Mouse (Mus musculus) bone marrow, adult 2 months (tissue): ENCODE data around the gene Ptch1. TPM values are rescaled to one million over a fixed set of nuclear protein-coding genes. Genes with fewer than 3 reads are reported as not detected.

Experiments
- H3K27ac ChIP-seq: fragments of 200-500 bp; 2 replicates; pipeline ENCODE4 v1.5.1; 2012; ENCODE audit warnings: low read depth, mild to moderate bottlenecking, control low read depth, inconsistent platforms, low read length; ENCODE audit not compliant: control insufficient read depth, poor library complexity, insufficient read depth
- H3K4me1 ChIP-seq: fragments of 200-500 bp; 2 replicates; pipeline ENCODE4 v1.6.1; 2011; ENCODE audit warnings: low read length; ENCODE audit not compliant: control insufficient read depth, insufficient read depth
- H3K4me3 ChIP-seq: fragments of 200-500 bp; replicated peaks from 2 replicates; pipeline ENCODE3; 2011; ENCODE audit warnings: mild to moderate bottlenecking, low read depth, low read length, control low read depth; ENCODE audit not compliant: control insufficient read depth
- CTCF ChIP-seq: fragments of 200-500 bp; IDR thresholded peaks from 2 replicates; pipeline ENCODE4 v1.5.1; 2011; ENCODE audit warnings: low read length, control low read depth; ENCODE audit not compliant: control insufficient read depth, insufficient read depth
- POLR2A ChIP-seq: fragments of 200-500 bp; IDR thresholded peaks from 2 replicates; pipeline ENCODE4 v1.6.1; 2011; ENCODE audit warnings: low read depth, mild to moderate bottlenecking, control low read depth, low read length, borderline replicate concordance; ENCODE audit not compliant: control insufficient read depth
- WGBS: fragments of 180-500 bp; shearing (Covaris S2); methylation state at CpG from one replicate; pipeline ENCODE4 v1.1.7; 2018; 5-methylcytosine and 5-hydroxymethylcytosine counted together
- polyA plus RNA-seq: library from polyadenylated mRNA; stranded (reverse); fragments of >200 nt; gene quantifications from 2 replicates; pipeline ENCODE4 v1.2.4, GENCODE M21; 2011; ENCODE audit warnings: low replicate concordance; ENCODE audit not compliant: missing spikeins, insufficient read depth, insufficient read length

Ptch1 gene
- polyA plus RNA-seq, 1 experiment, result 3.4 TPM

- H3K27ac ChIP-seq, result no peak overlapping the region
- no peak for TF ChIP-seq POLR2A
- TF ChIP-seq CTCF, result no peak
- WGBS, result 84% methylated on average over 7 of the region's 7 CpGs
- no peaks in the 10 kb centered on the region for H3K4me1 ChIP-seq
- no peak overlapping the region for H3K4me3 ChIP-seq
These were observed 28.1 kb downstream of the Ptch1 start for GRCm38 (mm10) chr13:63545291-63545690.

GRCm38 (mm10) chr13:63544967-63545253, 28.5 kb downstream of the Ptch1 start:
- no peaks in the 10 kb centered on the region for H3K4me1 ChIP-seq
- no peak overlapping the region for H3K4me3 ChIP-seq
- TF ChIP-seq POLR2A (no peak), CTCF (no peak)
- WGBS, result 91% methylated on average over 5 of the region's 5 CpGs
- no peak overlapping the region for H3K27ac ChIP-seq

GRCm38 (mm10) chr13:63544119-63544966, 29.1 kb downstream of the Ptch1 start:
- no peaks in the 10 kb centered on the region for H3K4me1 ChIP-seq
- H3K4me3 ChIP-seq, result no peak overlapping the region
- H3K27ac ChIP-seq, result no peak overlapping the region
- 88% methylated on average over 13 of the region's 13 CpGs for WGBS
- TF ChIP-seq POLR2A (no peak), CTCF (no peak)

GRCm38 (mm10) chr13:63543459-63543858, 29.9 kb downstream of the Ptch1 start:
- H3K27ac ChIP-seq, result no peak overlapping the region
- no peak for TF ChIP-seq POLR2A
- TF ChIP-seq CTCF, result no peak
- WGBS, result 86% methylated on average over 6 of the region's 6 CpGs
- no peaks in the 10 kb centered on the region for H3K4me1 ChIP-seq
- no peak overlapping the region for H3K4me3 ChIP-seq

- 84% methylated on average over 3 of the region's 3 CpGs for WGBS
- no peak overlapping the region for H3K27ac ChIP-seq
- no peak for TF ChIP-seq CTCF
- no peak for TF ChIP-seq POLR2A
- H3K4me3 ChIP-seq, result no peak overlapping the region
- no peaks in the 10 kb centered on the region for H3K4me1 ChIP-seq
These were observed 30.5 kb downstream of the Ptch1 start for GRCm38 (mm10) chr13:63542796-63543384.

- no peak for TF ChIP-seq CTCF
- TF ChIP-seq POLR2A, result no peak
- Histone ChIP-seq H3K27ac (no peak overlapping the region), H3K4me1 (no peaks in the 10 kb centered on the region), H3K4me3 (no peak overlapping the region)
These were observed 31.9 kb downstream of the Ptch1 start for GRCm38 (mm10) chr13:63541510-63541909.

- no peak overlapping the region for H3K27ac ChIP-seq
- no peak overlapping the region for H3K4me3 ChIP-seq
- no peaks in the 10 kb centered on the region for H3K4me1 ChIP-seq
- 83% methylated on average over 12 of the region's 12 CpGs for WGBS
- TF ChIP-seq POLR2A, result no peak
- no peak for TF ChIP-seq CTCF
These were observed 32.8 kb downstream of the Ptch1 start for GRCm38 (mm10) chr13:63540584-63540983.

- WGBS, result 84% methylated on average over 4 of the region's 4 CpGs
- Histone ChIP-seq H3K4me3 (no peak overlapping the region), H3K27ac (no peak overlapping the region), H3K4me1 (no peaks in the 10 kb centered on the region)
- TF ChIP-seq POLR2A (no peak), CTCF (no peak)
These were observed 38.4 kb downstream of the Ptch1 start for GRCm38 (mm10) chr13:63534981-63535380.
